Mouse (Mus musculus) lung, embryonic 15.5 days (tissue): ENCODE results near the gene BC004004. TPM values are rescaled to one million over a fixed set of nuclear protein-coding genes. Genes with fewer than 3 reads are reported as not detected.
A peak's percentile ranks its signal among the peaks of the same experiment; 100 is the strongest.
"Not testable (repeated sequence)": the region's sequence is repeated elsewhere in the genome, so short reads cannot be mapped to it uniquely, and the experiment has no call there.

Experiments
- ATAC-seq: fragments of 200-750 bp; cut with Nextera tagmentation; 2 replicates; pipeline ENCODE4 v1.8.0; 2017; ENCODE audit warnings: moderate number of reproducible peaks, borderline replicate concordance; ENCODE audit not compliant: low FRiP score, low TSS enrichment; ENCODE audit errors: extremely low read depth
- H3K27ac ChIP-seq: fragments of 300-500 bp; sonication (generic); 2 replicates; pipeline ENCODE4 v1.5.1; 2015; ENCODE audit warnings: moderate library complexity, mild to moderate bottlenecking, inconsistent platforms
- H3K27me3 ChIP-seq: fragments of 300-500 bp; sonication (generic); 2 replicates; pipeline ENCODE4 v1.6.1; 2015; ENCODE audit warnings: inconsistent platforms
- H3K36me3 ChIP-seq: fragments of 300-500 bp; sonication (generic); 2 replicates; pipeline ENCODE4 v1.6.1; 2015; ENCODE audit warnings: inconsistent platforms
- H3K4me1 ChIP-seq: fragments of 300-500 bp; sonication (generic); 2 replicates; pipeline ENCODE4 v1.6.1; 2015; ENCODE audit warnings: inconsistent platforms
- H3K4me2 ChIP-seq: fragments of 300-500 bp; sonication (generic); 2 replicates; pipeline ENCODE4 v1.6.1; 2015; ENCODE audit warnings: inconsistent platforms, mild to moderate bottlenecking, moderate library complexity
- H3K4me3 ChIP-seq: fragments of 300-500 bp; sonication (generic); 2 replicates; pipeline ENCODE4 v1.5.1; 2015; ENCODE audit warnings: mild to moderate bottlenecking, inconsistent platforms
- H3K9ac ChIP-seq: fragments of 300-500 bp; sonication (generic); 2 replicates; pipeline ENCODE4 v1.6.1; 2015; ENCODE audit warnings: inconsistent platforms
- H3K9me3 ChIP-seq: fragments of 300-500 bp; sonication (generic); 2 replicates; pipeline ENCODE4 v1.6.1; 2016; ENCODE audit warnings: inconsistent platforms
- WGBS: fragments of 180-500 bp; shearing (Covaris S2); methylation state at CpG from one replicate; pipeline ENCODE4 v1.1.7; 2015; 5-methylcytosine and 5-hydroxymethylcytosine counted together
- polyA plus RNA-seq: library from polyadenylated mRNA; unstranded; fragments of >200 nt; fragmentation: Nextera tagmentation; extraction: Ambion mirVana; gene quantifications from 2 replicates; pipeline ENCODE4 v1.2.1, GENCODE M21; 2015

The BC004004 gene
- polyA plus RNA-seq, 1 experiment from 2014 or later = 79.2 TPM

- H3K27ac ChIP-seq = no peak overlapping the region
- no peaks in the 10 kb centered on the region for H3K36me3 ChIP-seq
- peaks cover 19% of the 10 kb centered on the region for H3K27me3 ChIP-seq
- no peak overlapping the region for H3K4me3 ChIP-seq
- no peak overlapping the region for H3K9ac ChIP-seq
- 0 out of 2 replicates have a peak, but pooled peaks cover 5% of the 10 kb centered on the region for H3K4me1 ChIP-seq
- ATAC-seq = no peak
- 57% methylated on average over 3 of the region's 3 CpGs for WGBS
- 0 out of 2 replicates have a peak, but pooled peaks cover 5% of the 10 kb centered on the region for H3K9me3 ChIP-seq
- H3K4me2 ChIP-seq = no peak overlapping the region
Observed at GRCm38 (mm10) chr17:29316891-29317290, 48.3 kb downstream of the BC004004 start.

GRCm38 (mm10) chr17:29317380-29317779, 48.8 kb downstream of the BC004004 start, which contains the start of gene Pi16:
Gene Pi16 (plus strand): TSS chr17:29317680.
- not testable (repeated sequence) for H3K4me1 ChIP-seq, H3K4me3 ChIP-seq, ATAC-seq, H3K9ac ChIP-seq, H3K4me2 ChIP-seq, H3K9me3 ChIP-seq, H3K36me3 ChIP-seq, H3K27ac ChIP-seq
- 76% methylated on average over 3 of the region's 3 CpGs for WGBS
- peaks cover 24% of the 10 kb centered on the region for H3K27me3 ChIP-seq

GRCm38 (mm10) chr17:29318731-29319250, 50.2 kb downstream of the BC004004 start:
- Histone ChIP-seq H3K27me3 (peaks cover 30% of the 10 kb centered on the region), H3K4me3 (no peak overlapping the region), H3K9ac (no peak overlapping the region), H3K27ac (no peak overlapping the region), H3K4me2 (no peak overlapping the region), H3K36me3 (no peaks in the 10 kb centered on the region), H3K4me1 (0 out of 2 replicates have a peak, but pooled peaks cover 5% of the 10 kb centered on the region), H3K9me3 (no peaks in the 10 kb centered on the region)
- 52% methylated on average over 6 of the region's 6 CpGs for WGBS
- no peak for ATAC-seq

- no peak overlapping the region for H3K27ac ChIP-seq
- peaks cover 30% of the 10 kb centered on the region for H3K27me3 ChIP-seq
- WGBS = 87% methylated on average over 7 of the region's 7 CpGs
- no peak overlapping the region for H3K4me2 ChIP-seq
- ATAC-seq = no peak
- H3K9ac ChIP-seq = no peak overlapping the region
- H3K9me3 ChIP-seq = no peaks in the 10 kb centered on the region
- H3K4me3 ChIP-seq = no peak overlapping the region
- no peaks in the 10 kb centered on the region for H3K36me3 ChIP-seq
- 0 out of 2 replicates have a peak, but pooled peaks cover 5% of the 10 kb centered on the region for H3K4me1 ChIP-seq
Observed at GRCm38 (mm10) chr17:29319476-29319875, 50.9 kb downstream of the BC004004 start.

GRCm38 (mm10) chr17:29319881-29320639, 51.5 kb downstream of the BC004004 start:
- H3K4me2 ChIP-seq = no peak overlapping the region
- H3K9ac ChIP-seq = no peak overlapping the region
- H3K4me1 ChIP-seq = 0 out of 2 replicates have a peak, but pooled peaks cover 5% of the 10 kb centered on the region
- H3K9me3 ChIP-seq = no peaks in the 10 kb centered on the region
- ATAC-seq = no peak
- WGBS = 36% methylated on average over 8 of the region's 8 CpGs
- no peaks in the 10 kb centered on the region for H3K36me3 ChIP-seq
- H3K27ac ChIP-seq = no peak overlapping the region
- H3K4me3 ChIP-seq = no peak overlapping the region
- H3K27me3 ChIP-seq = peaks cover 30% of the 10 kb centered on the region

- peaks cover 40% of the 10 kb centered on the region for H3K27me3 ChIP-seq
- H3K9me3 ChIP-seq = no peaks in the 10 kb centered on the region
- ATAC-seq = peak; percentile 21; the same call in 1 of the 2 replicates
- H3K4me2 ChIP-seq = peak overlapping the region; percentile 48
- 22% methylated on average over 41 of the region's 41 CpGs for WGBS
- peak overlapping the region; percentile 14 for H3K4me3 ChIP-seq
- H3K4me1 ChIP-seq = peaks cover 13% of the 10 kb centered on the region
- no peak overlapping the region for H3K27ac ChIP-seq
- H3K9ac ChIP-seq = no peak overlapping the region; the same call in 1 of the 2 replicates
- no peaks in the 10 kb centered on the region for H3K36me3 ChIP-seq
Observed at GRCm38 (mm10) chr17:29321765-29322602, 53.4 kb downstream of the BC004004 start.

GRCm38 (mm10) chr17:29322603-29322962, 54.0 kb downstream of the BC004004 start:
- Histone ChIP-seq H3K36me3 (no peaks in the 10 kb centered on the region), H3K9me3 (no peaks in the 10 kb centered on the region), H3K27ac (no peak overlapping the region), H3K27me3 (peaks cover 46% of the 10 kb centered on the region), H3K4me2 (peak overlapping the region; percentile 48), H3K4me3 (peak overlapping the region; percentile 14; the same call in 1 of the 2 replicates), H3K4me1 (peaks cover 15% of the 10 kb centered on the region), H3K9ac (no peak overlapping the region)
- ATAC-seq = peak; percentile 72
- WGBS = 24% methylated on average over 18 of the region's 18 CpGs

- H3K9ac ChIP-seq = no peak overlapping the region
- no peak overlapping the region for H3K4me2 ChIP-seq
- H3K36me3 ChIP-seq = no peaks in the 10 kb centered on the region
- no peaks in the 10 kb centered on the region for H3K9me3 ChIP-seq
- peaks cover 47% of the 10 kb centered on the region for H3K27me3 ChIP-seq
- ATAC-seq = no peak
- no peak overlapping the region for H3K27ac ChIP-seq
- H3K4me1 ChIP-seq = peaks cover 15% of the 10 kb centered on the region
- no peak overlapping the region for H3K4me3 ChIP-seq
- WGBS = 87% methylated on average over 3 of the region's 3 CpGs
Observed at GRCm38 (mm10) chr17:29323625-29324024, 55.0 kb downstream of the BC004004 start.

- Histone ChIP-seq H3K27ac (no peak overlapping the region), H3K4me2 (no peak overlapping the region), H3K9me3 (no peaks in the 10 kb centered on the region), H3K36me3 (0 out of 2 replicates have a peak, but pooled peaks cover 4% of the 10 kb centered on the region), H3K9ac (no peak overlapping the region), H3K4me3 (no peak overlapping the region), H3K4me1 (peaks cover 11% of the 10 kb centered on the region), H3K27me3 (peaks cover 39% of the 10 kb centered on the region)
- ATAC-seq = no peak
- WGBS = 72% methylated on average over 13 of the region's 13 CpGs
Observed at GRCm38 (mm10) chr17:29325831-29326230, 57.2 kb downstream of the BC004004 start.

- Histone ChIP-seq H3K4me1 (peaks cover 11% of the 10 kb centered on the region), H3K4me3 (peak overlapping the region; percentile 21), H3K9me3 (no peaks in the 10 kb centered on the region), H3K27ac (no peak overlapping the region), H3K27me3 (peaks cover 29% of the 10 kb centered on the region), H3K9ac (0 out of 2 replicates have a peak overlapping the region, but pooled peaks have one; percentile 5), H3K4me2 (peak overlapping the region; percentile 58), H3K36me3 (peaks cover 11% of the 10 kb centered on the region)
- ATAC-seq = no peak
- 23% methylated on average over 52 of the region's 52 CpGs for WGBS
Observed at GRCm38 (mm10) chr17:29326531-29327529, 58.2 kb downstream of the BC004004 start.

GRCm38 (mm10) chr17:29327691-29328090, 59.1 kb downstream of the BC004004 start:
- H3K4me2 ChIP-seq = no peak overlapping the region
- H3K27ac ChIP-seq = no peak overlapping the region
- peaks cover 20% of the 10 kb centered on the region for H3K27me3 ChIP-seq
- no peak overlapping the region for H3K9ac ChIP-seq
- H3K4me1 ChIP-seq = peaks cover 11% of the 10 kb centered on the region
- ATAC-seq = no peak
- H3K9me3 ChIP-seq = no peaks in the 10 kb centered on the region
- H3K36me3 ChIP-seq = peaks cover 20% of the 10 kb centered on the region
- 75% methylated on average over 9 of the region's 9 CpGs for WGBS
- no peak overlapping the region for H3K4me3 ChIP-seq
